Mouse (Mus musculus) bone marrow macrophage, adult 2 months (primary cell): Measurements from ENCODE around the gene Trim17.

Source experiments
- CTCF ChIP-seq: IDR thresholded peaks from 2 replicates; pipeline ENCODE4 v1.5.1; 2012; ENCODE audit warnings: low read depth, mild to moderate bottlenecking, low read length, moderate library complexity
- POLR2A ChIP-seq: IDR thresholded peaks from 2 replicates; pipeline ENCODE4 v1.6.1; 2012; ENCODE audit warnings: mild to moderate bottlenecking, low read depth, low read length, borderline replicate concordance

GRCm38 (mm10) chr11:58979661-58980060, 25.2 kb downstream of the Trim17 start:
- no peak for TF ChIP-seq CTCF
- TF ChIP-seq POLR2A: no peak
